Mouse (Mus musculus): Measurements from ENCODE around the gene Treh.
"Not testable (repeated sequence)": the region's sequence is repeated elsewhere in the genome, so short reads cannot be mapped to it uniquely, and the experiment has no call there.

Treh gene

DNA sequence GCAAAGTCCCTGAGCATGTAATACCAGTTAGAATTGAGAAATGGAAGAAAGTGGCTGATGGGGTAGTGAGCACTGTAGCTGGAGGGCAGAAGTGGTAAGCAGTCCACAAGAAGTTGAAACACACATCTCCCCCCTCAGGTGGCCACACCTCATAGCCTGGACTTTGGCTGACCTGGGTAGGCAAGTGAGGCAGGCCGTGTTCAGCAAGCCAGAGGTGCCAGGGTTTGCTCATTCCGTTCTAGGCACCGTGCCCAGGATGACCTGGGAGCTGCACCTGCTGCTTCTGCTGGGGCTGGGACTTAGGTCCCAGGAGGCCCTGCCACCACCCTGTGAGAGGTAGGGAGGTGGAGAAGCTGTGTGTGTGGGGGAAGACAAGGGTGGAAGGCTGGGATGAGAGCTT, at the start of gene Treh:
Treh (plus strand) TSS at position 229 of the 400 bp plus-strand sequence.
- no peak for DNase-seq

DNA sequence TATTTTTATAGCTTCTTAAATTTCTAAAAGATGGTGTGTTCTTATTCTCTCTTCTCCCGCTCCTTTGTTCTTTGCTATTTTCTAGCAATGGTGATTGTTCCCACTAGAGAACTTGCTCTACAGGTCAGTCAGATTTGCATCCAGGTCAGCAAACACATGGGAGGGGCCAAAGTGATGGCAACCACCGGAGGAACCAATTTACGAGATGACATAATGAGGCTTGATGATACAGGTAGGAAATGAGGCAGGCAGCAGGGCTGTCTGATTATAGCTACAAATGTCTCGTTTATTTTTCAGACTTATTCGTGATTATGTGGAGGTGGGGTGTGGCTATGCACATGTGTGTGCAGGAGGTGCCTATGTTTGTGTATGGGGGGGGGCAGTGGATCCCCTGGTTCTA, 48.6 kb upstream of the Treh start:
- no peak for DNase-seq

DNA sequence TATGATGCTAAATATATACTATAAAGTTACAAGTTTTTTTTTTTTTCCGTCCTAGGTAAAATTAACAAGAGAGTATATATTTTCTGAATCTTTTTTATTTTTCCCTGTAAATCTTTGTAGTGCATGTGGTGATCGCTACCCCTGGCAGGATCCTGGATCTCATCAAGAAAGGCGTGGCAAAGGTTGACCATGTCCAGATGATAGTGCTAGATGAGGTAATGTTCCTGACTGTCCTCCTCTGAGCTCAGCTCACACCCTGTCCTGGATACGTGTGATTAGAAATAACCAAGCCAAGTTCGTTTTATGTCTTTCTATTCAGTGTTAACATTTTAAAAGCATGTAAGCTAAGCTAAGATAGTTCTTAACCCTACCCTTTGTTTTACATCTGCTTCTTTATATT, 46.8 kb upstream of the Treh start:
- DNase-seq: no peak

DNA sequence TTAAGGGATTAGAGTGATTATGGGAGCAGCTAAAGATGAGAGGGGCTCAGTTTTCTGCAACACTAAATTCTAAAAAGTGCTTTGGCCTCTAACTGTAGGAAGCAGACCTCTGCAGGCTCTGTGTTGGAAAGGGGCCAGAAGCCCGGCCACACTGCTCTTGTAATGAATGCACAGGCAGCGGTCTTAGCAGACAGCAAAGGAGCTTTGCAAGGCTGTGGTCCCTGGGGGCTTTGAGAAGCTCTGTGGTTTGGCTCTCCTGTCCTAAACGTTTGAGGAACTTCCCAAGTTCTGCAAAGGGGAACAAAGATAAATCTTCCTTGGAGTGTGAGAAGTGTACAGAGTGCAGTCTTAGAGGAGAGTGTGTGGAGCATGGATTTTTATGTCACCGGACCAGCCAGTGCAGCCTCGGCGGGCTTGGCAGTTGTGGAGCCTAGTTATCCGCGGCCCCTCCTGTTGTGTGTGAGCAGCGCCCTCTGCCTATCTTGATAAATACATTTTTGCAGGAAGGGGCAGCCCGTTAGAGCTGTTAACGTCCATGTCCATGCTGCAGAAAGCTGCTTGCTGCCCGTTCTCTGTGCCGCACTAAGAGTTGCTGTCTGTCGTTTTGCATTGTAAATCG, 35.4 kb upstream of the Treh start:
- DNase-seq: peak; percentile 43

DNA sequence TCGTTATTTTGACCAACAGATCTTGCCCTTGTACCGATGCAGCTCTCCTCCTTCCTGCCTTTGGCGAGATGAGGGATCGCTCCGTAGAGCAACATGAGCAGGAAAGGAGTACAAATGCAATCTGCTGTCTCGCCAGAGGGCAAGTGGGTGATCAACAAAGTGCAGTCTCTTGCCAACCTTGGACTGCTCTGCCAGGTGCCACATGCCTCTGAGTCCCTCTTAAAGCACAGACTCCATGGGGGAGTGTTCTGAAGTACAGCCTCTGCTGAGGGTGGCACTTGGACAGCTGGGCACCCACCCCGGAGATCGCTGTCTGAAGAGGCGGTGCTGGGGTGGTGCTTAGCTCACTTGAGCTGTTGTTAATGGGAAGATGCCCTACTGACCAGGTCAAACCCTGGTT, 34.3 kb upstream of the Treh start:
- peak; percentile 55 for DNase-seq

DNA sequence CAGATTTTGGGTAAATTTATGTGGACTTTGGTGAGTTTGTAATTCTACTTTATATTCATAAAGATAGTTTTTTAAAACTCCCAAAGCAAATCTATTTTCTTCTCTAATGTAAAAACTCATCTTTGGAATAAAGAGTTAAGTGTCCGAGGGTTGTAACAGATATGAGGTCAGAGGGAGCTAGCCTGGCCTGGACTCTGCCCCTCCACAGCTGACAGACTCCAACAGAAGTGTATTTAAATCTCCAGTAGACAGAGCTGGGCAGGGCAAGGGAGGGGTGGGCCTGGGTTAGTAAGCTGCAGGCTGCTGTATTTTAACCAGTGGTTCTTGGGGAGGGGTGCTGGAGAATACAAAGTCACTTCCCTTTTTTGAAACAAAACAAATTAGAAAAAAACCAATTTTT, 33.0 kb upstream of the Treh start:
- not testable (repeated sequence) for DNase-seq

DNA sequence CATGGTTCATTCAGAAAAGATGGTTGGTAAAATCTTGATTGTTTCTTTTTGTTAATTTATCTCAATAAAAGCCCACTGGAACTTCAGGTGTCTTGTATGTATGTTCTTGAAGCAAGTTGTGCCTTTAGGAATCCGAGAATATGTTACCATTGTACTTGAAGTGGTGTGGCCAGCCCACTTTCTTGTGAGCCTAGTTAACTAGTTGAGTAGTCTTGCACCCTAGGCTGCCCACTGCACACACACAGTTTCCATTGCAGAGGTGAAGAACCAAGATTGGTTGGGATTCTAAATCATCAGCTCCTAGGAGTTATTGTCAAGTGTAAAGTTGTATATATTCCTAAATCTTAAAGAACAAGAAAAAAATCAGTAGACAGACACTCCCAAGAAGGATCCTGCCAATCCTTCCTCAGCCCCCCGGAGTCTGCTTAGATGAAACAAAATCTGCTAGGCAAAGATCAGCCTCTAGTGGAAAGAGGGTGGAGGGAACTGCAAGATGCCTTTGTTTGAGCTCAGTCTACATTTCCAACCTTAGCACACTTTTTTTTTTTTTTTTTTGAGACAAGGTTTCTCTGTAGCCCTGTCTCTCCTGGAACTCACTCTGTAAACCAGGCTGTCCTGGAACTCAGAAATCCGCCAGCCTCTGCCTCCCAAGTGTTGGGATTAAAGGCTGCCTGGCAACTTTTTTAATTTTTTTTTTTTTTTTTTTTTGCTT, 32.2 kb upstream of the Treh start:
- no peak for DNase-seq

DNA sequence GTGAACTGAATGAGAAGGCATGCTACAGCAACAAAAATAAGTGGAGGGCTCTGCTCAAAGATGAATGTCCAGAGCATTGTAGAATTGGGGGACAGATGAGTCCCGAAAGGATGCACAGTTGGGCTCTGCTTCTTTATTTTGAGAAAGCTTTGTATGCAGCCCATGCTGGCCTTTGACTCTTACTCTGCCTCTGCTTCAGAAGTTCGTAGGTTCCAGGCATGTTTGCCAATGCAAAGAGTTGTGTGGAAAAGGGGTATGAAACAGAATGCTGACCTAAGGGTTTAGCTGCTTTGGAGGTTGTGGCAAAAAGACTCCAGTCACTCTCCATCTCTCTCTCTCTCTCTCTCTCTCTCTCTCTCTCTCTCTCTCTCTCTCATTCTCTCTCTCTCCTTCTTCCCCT, 31.4 kb upstream of the Treh start:
- DNase-seq: no peak

DNA sequence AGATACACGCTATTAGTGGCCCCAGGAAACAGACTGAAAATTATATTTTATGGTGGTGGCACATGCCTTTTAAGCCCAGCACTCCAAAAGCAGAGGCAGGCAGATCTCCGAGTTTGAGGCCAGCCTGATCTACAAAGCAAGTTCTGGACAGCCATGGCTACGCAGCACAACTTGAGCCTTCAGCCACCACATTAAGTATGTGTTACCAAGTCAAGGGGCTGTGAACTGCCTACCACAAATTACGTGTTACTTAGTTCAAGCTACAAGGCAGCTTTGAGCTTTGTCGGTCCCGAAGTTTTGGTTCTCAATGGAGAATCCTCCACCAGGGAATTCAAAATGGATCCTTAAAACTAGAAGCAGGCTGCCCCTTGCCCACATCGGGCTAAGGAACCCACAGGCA, 29.9 kb upstream of the Treh start:
- no peak for DNase-seq

DNA sequence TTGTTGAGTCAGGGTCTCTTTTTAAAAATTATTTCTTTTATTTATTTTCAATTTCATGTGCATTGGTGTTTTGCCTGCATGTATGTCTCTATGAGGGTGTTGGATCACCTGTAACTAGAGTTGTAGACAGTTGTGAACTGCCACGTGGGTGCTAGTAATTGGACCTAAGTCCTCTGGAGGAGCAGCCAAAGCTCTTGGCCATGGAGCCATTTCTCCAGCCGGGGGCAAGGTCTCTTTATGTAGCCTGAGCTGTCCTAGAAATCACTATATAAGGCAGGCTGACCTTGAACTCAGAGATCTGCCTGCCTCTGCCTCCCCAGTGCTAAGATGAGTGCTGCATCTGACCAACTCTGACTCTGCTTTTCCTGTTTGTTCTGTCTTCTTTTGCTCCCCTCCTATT, 28.8 kb upstream of the Treh start:
- DNase-seq: no peak

DNA sequence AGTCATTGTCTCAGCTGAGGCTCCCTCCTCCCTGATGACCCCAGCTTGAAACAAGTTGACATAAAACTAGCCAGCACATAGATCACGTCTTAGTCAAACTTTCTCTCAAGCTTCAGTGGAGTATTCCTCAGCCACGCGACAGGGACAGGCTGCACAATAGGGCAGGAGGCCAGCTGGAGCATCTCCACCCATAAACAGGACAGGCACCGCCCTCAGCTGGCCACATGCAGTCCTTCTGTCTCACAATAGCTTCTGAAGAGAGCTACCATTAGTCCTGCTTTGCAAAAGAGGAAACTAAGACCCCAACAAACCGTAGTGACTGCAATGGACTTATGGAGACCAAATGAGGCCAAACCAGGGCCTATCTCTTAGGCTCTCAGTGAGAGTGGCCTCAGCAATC, 27.6 kb upstream of the Treh start:
- peak; percentile 53 for DNase-seq

DNA sequence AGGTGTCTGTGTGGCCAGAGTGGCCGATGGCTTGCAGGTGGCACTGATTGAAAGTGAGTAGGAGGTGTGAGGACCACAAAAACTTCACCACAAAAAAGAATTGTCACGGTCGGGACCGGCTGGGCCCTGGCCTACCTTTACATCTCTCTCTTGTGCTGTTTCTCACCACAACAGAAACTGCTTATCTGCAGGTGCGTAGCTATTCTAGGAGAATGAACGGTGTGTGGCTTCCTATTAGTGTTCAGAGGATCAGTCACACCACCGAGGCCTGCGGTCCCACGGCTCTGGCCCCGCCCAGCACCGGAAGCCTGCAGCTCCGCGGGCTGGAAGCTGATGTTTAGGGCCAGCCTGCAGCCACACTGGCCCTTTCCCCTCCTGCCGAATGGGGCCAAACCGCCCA, 27.1 kb upstream of the Treh start:
- DNase-seq: no peak

DNA sequence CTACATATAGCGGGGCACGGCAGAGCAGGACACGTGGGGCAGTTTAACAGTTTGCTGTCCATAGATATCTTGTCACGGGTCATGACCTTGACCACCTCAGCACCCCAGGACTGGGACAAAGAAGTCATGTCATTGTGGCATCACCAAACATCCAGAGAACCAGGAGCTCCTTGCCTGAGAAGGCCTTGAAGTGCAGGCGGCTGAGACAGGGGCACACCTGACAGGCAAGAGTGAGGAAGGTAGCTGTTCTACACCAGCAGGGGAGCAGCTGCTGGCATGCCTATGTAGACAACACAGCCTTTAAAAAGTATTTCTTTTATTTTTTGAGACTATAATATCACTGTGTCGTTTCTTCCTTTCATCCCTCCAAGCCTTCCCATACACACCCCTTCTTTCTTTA, 26.7 kb upstream of the Treh start:
- no peak for DNase-seq

DNA sequence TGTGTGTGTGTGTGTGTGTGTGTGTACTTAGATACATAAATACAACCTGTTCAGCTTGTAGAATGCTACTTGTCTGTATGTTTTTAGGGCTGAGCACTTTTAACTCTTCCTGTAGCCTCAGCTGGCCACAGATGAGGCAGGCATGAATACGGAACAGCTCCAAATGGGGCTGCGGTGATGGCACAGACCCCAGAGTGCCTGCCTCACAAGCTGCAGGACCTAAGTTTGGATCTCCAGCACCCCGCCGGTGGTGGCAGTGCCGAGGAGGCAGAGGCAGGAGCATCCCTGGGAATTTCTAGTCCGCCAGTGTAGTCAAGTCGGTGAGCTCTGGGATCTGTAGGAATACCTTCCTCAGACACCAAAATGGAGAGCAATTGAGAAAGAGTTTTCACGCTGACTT, 26.0 kb upstream of the Treh start:
- DNase-seq: no peak

DNA sequence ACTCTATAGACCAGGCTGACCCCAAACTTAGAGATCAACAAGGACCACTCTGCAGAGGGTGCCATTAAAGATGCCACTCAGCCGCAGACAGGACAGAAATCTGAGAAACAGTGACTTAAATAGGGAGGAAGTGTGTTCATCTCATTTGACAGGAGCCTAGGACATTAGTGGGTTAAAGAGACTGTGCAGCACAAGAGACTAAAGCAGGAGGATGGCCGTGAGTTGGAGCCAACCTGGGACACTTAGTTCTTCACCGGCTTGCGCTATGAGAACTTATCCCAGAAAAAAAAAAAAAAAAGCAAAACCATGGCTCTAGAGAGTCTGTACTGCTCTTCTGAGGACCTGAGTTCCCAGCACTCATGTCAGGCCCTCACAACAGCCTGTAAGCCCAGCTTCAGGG, 25.4 kb upstream of the Treh start:
- no peak for DNase-seq

DNA sequence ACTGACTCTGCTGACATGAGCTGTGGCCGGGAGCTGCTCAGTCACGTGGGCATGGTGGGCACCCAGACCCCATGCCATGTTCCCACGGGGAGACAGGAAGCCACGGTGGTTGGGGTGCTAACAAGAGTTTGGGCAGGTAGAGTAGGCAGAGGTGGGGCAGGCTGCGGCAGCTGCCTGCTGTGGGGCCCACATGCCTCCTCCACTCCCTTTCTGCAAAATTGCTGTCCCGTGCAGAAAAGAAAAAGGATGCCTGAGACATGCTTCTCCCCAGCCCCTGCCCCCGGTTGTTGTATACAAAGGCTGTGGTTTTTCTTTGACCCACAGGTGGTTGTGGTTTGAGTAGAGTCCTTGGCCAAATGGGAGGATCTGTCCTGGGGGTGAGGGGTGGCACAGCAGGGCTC, 24.2 kb upstream of the Treh start:
- no peak for DNase-seq

DNA sequence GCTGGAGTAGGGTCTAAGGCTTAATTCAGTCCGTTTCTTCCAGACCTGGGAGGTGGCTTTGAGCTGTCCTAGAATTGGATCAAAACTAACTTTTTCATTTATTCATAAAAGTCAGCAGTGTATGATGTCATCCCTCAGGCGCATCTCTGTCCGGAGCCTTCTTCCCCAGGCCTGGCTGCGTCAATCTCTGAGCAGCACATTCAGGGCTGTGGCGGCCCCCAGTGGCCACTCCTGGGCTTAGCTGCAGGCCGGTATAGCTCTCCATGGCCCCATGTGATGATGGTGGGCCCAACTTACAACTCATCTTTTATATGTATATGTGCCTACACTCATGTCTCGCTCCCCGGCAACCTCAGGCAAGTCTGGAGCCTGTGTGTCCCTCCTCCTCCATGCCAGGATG, 21.0 kb upstream of the Treh start:
- DNase-seq: peak; percentile 68

DNA sequence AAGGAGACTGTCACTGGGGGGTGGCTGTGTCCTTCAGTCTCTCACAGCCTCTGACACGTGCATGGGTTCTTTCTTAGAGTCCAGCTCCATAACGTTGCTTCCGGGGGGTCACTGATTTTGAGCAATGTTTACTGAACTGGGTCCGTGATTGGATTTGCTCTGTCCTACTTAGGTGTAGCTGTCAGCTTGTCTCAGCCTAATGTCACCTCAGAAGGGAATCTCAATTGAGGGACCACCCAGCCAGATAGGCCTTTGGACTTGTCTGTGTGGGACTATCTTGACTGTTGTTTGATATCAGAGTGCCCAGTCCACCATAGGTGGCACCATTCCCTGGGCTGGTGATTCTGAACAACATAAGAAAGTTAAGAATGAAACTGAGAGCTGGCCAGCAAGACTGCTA, 19.1 kb upstream of the Treh start:
- DNase-seq: no peak

DNA sequence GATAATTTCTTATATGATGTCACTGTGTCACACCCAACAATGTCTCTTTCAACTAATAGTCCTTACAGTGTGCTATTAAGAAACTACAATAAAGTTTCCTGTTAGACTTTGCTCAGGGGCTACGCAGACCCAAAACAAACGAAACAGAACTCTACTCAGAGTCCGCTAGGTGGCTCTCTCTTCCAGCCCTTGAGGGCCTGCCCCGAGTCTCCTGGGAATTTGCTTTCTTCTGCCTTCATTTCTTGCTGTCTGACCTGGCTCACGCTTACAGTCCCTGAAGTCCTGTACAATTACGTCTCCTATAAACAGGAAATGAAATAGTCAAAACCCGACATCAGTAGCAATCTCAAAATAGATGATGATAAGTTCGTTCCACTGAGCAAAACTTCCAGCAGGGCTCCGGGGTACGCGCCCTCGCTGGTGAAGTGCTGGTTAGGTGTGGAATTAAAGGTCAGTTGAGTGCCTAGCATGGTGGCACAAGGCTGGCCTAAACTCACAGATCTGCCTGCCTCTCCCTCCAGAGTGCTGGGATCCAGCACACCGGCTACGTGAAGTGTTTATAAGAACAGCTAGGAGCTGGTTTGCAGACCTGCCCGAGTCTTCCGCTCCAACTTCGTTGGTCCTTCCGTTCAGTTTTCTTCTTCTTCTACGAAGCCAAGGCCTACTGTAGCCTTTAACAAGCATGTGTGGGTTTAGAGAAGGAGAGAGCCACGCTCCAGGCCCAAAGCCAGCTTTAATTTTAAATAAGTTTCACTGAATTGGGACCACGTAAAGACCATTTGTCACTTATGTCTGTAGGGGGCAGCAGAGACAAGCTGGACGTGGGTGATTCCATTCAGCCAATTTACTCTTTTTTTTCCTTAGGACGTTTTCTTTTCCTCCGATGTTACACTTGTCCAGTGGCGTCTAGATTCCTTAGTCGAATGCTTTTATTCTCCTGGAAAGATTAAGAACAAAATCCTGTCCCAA, 17.7 kb upstream of the Treh start:
- peak; percentile 77 for DNase-seq

DNA sequence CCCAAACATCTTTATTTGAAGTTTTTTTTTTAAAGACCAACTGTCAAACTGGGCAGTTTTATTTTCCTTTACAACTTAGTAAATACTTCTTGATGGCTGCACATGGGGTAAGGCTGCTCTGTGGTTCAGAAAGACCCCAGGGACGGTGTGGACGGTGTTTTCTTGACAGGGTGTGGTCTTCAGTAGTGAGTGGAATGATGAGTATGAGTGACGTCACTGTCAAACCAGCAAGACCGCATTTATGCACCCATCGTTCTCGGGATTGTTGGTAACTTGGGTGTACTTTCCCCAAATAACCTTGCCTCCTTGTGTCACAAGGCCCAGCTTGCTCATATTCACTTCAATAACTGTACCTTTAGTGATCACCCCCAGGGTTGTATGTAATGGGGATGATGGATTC, 9.3 kb upstream of the Treh start:
- no peak for DNase-seq

DNA sequence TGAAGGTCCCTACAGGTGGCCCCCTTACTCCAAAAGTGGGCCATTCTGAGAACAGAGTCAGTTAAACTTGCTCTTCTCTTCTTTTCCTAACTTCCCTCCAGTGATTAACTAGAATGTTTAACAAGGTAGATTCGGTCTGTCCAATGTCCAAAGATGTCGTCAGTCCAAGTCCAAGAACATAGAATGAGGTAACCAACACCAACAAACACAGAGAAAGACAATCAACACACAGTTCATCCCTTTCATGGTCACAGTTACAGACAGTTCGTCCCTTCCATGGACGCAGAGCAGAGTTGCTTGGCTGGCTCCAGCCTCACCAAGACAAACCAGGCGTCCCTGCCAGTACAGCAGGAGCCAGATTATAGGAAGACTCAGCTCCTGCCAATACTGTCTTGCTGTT, 1.6 kb upstream of the Treh start:
- DNase-seq: no peak

DNA sequence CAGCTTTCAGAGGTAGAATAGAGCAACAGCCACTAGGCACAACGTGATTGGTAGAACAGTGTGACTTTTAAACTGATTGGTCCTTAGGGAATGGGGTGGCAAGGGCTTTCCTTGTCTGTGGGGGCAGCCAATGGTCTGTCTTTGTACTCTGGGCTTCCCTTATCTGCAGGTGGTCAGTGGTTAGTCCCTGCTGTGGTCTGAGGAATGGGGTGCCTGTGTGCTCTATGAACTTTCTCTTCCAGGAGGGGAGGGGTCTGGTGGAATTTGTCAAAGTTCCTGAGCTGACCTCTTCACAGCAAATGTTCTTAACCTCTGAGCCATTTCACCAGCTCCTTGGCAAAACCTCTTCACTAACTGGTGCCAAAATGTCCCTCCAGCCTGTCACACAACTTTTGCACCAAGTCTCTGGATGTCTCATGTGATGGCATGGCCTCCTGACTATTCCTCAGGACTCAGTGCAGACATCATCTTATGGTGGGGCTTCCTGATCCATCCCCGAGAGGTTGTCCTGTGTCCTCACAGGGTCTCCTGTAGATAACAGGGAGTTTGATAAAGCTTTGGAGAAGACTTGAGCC, 655 bp upstream of the Treh start:
- no peak for DNase-seq

DNA sequence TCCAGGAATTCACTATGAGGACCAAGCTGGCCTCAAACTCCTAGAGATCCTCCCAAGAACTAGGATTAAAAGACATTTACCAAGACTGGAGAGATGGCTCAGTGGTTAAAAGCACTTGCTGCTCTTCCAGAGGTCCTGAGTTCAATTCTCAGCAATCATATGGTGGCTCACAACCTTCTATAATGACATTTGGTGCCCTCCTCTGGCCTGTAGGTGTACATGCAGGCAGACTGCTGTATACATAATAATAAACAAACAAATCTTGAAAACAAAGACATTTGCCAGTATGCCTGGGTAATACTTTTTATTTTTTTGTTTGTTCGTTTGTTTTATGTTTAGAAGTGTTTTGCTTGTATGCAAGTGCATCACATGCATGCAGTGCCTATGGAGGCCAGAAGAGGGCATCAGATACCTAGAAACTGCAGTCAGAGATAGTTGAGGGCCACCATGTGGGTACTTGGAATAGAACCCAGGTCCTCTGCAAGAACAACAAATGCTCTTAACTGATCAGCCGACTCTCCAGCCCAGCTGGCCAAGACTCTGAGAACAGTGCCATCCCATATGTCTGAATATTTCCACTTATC, 5.3 kb downstream of the Treh start:
- DNase-seq: no peak
